Mouse (Mus musculus) olfactory bulb, adult 2 months (tissue): ENCODE measurements around the gene Zbed5.

Experiments used
- CTCF ChIP-seq: fragments of 200-500 bp; IDR thresholded peaks from 2 replicates; pipeline ENCODE4 v1.5.1; 2012; ENCODE audit warnings: low read depth, mild to moderate bottlenecking, low read length, moderate library complexity; ENCODE audit not compliant: insufficient read depth
- POLR2A ChIP-seq: fragments of 200-500 bp; IDR thresholded peaks from 2 replicates; pipeline ENCODE4 v1.6.1; 2012; ENCODE audit warnings: mild to moderate bottlenecking, low read depth, low read length, moderate library complexity; ENCODE audit not compliant: insufficient read depth

DNA sequence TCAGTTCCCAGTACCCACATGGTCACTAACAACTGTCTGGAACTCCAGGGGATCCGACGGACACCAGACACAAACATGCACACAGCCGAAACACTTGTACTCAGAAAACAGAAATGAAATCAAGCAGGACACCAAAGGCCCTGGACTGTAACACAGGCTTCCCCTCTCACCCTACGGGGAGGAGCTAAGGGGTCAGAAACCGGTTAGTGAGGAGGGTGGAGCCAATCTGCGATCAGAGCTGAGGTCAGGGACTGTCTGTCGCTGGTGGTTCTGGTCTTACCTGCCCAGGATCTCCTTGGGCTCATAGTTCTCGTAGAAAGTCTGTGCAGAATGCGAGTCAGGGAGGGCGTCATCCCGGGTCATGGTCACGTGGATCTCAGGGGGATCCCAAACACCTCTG is 21.6 kb upstream of the Zbed5 start:
- no peak for TF ChIP-seq CTCF
- no peak for TF ChIP-seq POLR2A
